Mouse (Mus musculus): ENCODE results near the gene Rars. TPM values are rescaled to one million over a fixed set of nuclear protein-coding genes. Genes with fewer than 3 reads are reported as not detected.
"Not testable (repeated sequence)": the region's sequence is repeated elsewhere in the genome, so short reads cannot be mapped to it uniquely, and the experiment has no call there.

Gene Rars
- polyA plus RNA-seq, 1 experiment from 2014 or later, result 64.5 TPM

DNA sequence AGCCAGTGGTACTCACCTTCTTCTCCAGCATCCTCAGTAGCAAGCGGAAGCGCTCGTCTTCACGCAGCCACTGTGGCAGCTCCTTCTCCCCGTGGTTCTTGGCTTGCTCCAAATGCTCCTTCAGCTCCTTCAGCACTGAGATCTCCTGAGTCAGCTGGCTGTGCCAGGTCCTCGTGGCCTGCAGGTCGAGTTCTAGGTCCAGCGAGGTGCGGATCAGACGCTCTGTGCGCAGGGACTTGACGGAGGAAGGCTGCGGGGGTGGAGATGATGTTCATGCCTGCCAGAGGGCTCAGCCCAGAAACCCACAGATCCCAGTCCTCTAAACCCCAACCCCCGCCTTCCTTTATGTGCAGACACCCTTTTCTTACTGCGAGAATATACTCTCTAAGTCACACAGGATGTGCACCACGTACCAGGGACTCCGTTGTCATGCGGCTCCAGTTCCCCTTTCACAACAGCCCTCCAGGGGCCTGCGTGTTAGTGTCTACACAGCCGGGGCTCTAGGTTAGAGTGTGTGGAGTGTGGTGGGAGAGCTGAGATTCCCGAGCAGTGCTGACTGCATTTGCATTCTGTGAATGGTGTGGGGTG, 7.5 kb upstream of the Rars start:
- no peak overlapping the region for H3K4me3 ChIP-seq (ENCODE audit: low read length)
- no peak overlapping the region for H3K9ac ChIP-seq (ENCODE audit: low read length)
- no peak overlapping the region for H3K27ac ChIP-seq (ENCODE audit: low read length)
- H3K4me1 ChIP-seq (ENCODE audit: control insufficient read depth, insufficient read depth, low read length), result peaks cover 6% of the 10 kb centered on the region
- H3K36me3 ChIP-seq (ENCODE audit: control insufficient read depth, insufficient read depth), result no peaks in the 10 kb centered on the region
- ATAC-seq (replicated peaks; ENCODE audit: extremely low read depth, insufficient read depth, low FRiP score), result no peak
- H3K9me3 ChIP-seq (replicated peaks; ENCODE audit: control insufficient read depth, low read length), result no peaks in the 10 kb centered on the region
- no peaks in the 10 kb centered on the region for H3K27me3 ChIP-seq (ENCODE audit: control insufficient read depth, insufficient read depth, low read length)
- 81% methylated on average over 21 of the region's 21 CpGs for WGBS
- no peak overlapping the region for H3K4me2 ChIP-seq (ENCODE audit: low read depth, low read length)

DNA sequence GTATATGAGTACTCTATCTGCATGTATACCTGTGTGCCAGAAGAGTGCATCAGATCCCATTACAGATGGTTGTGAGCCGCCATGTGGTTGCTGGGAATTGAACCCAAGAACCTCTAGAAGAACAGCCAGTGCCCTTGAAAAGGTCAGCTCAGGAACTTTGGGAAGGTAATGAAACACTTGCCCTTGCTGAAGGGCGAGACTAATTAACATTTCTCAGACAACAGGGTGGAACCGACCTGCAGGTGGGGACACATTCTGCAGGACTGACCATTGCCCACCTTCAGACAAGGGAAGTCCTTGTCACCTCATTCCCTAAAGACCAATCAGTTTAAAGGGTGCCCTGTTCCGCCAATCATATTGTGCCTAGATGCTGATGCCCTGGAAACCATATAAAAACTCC, 6.5 kb upstream of the Rars start:
- not testable (repeated sequence) for H3K4me2 ChIP-seq (ENCODE audit: low read depth, low read length); ATAC-seq (replicated peaks; ENCODE audit: extremely low read depth, insufficient read depth, low FRiP score); H3K27ac ChIP-seq (ENCODE audit: low read length); H3K9ac ChIP-seq (ENCODE audit: low read length); H3K4me3 ChIP-seq (ENCODE audit: low read length); H3K36me3 ChIP-seq (ENCODE audit: control insufficient read depth, insufficient read depth); H3K4me1 ChIP-seq (ENCODE audit: control insufficient read depth, insufficient read depth, low read length); H3K9me3 ChIP-seq (replicated peaks; ENCODE audit: control insufficient read depth, low read length); H3K27me3 ChIP-seq (ENCODE audit: control insufficient read depth, insufficient read depth, low read length)
- 87% methylated on average over 4 of the region's 4 CpGs for WGBS

DNA sequence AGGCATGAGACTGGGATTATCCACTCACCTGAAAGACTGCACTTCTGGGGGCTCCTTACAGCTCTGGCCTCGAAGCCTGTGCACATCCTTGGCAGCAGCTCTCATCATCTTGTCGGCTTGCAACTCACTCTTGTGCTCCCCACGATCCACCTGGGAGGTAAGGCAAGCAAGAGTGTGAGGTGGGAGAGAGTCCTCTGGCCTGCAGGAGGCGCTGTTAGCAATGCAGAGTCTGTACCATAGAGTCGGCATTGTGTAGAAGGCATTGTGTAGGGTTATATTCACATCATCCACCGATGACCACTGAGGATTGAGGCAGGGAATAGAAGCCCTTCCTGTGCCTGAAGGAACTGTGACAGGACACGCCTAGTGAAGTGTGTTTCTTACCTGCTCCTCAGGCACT, 6.0 kb upstream of the Rars start:
- no peaks in the 10 kb centered on the region for H3K9me3 ChIP-seq (replicated peaks; ENCODE audit: control insufficient read depth, low read length)
- no peaks in the 10 kb centered on the region for H3K27me3 ChIP-seq (ENCODE audit: control insufficient read depth, insufficient read depth, low read length)
- 76% methylated on average over 7 of the region's 7 CpGs for WGBS
- no peak overlapping the region for H3K4me2 ChIP-seq (ENCODE audit: low read depth, low read length)
- H3K4me1 ChIP-seq (ENCODE audit: control insufficient read depth, insufficient read depth, low read length), result peaks cover 6% of the 10 kb centered on the region
- H3K4me3 ChIP-seq (ENCODE audit: low read length), result no peak overlapping the region
- no peak overlapping the region for H3K27ac ChIP-seq (ENCODE audit: low read length)
- no peak overlapping the region for H3K9ac ChIP-seq (ENCODE audit: low read length)
- ATAC-seq (replicated peaks; ENCODE audit: extremely low read depth, insufficient read depth, low FRiP score), result no peak
- H3K36me3 ChIP-seq (ENCODE audit: control insufficient read depth, insufficient read depth), result no peaks in the 10 kb centered on the region

- Histone ChIP-seq H3K36me3 (ENCODE audit: control insufficient read depth, insufficient read depth) (no peaks in the 10 kb centered on the region), H3K27me3 (ENCODE audit: control insufficient read depth, insufficient read depth, low read length) (no peaks in the 10 kb centered on the region), H3K4me2 (ENCODE audit: low read depth, low read length) (peak overlapping the region; percentile 84), H3K4me1 (ENCODE audit: control insufficient read depth, insufficient read depth, low read length) (peaks cover 6% of the 10 kb centered on the region), H3K4me3 (ENCODE audit: low read length) (peak overlapping the region; percentile 49), H3K9ac (ENCODE audit: low read length) (peak overlapping the region; percentile 69), H3K9me3 (replicated peaks; ENCODE audit: control insufficient read depth, low read length) (no peaks in the 10 kb centered on the region), H3K27ac (ENCODE audit: low read length) (peak overlapping the region; percentile 3; the same call in 1 of the 2 replicates)
- 26% methylated on average over 28 of the region's 28 CpGs for WGBS
- ATAC-seq (replicated peaks; ENCODE audit: extremely low read depth, insufficient read depth, low FRiP score), result peak; percentile 88
Measured at GRCm38 (mm10) chr11:35838345-35839338, 4.3 kb upstream of the Rars start.

DNA sequence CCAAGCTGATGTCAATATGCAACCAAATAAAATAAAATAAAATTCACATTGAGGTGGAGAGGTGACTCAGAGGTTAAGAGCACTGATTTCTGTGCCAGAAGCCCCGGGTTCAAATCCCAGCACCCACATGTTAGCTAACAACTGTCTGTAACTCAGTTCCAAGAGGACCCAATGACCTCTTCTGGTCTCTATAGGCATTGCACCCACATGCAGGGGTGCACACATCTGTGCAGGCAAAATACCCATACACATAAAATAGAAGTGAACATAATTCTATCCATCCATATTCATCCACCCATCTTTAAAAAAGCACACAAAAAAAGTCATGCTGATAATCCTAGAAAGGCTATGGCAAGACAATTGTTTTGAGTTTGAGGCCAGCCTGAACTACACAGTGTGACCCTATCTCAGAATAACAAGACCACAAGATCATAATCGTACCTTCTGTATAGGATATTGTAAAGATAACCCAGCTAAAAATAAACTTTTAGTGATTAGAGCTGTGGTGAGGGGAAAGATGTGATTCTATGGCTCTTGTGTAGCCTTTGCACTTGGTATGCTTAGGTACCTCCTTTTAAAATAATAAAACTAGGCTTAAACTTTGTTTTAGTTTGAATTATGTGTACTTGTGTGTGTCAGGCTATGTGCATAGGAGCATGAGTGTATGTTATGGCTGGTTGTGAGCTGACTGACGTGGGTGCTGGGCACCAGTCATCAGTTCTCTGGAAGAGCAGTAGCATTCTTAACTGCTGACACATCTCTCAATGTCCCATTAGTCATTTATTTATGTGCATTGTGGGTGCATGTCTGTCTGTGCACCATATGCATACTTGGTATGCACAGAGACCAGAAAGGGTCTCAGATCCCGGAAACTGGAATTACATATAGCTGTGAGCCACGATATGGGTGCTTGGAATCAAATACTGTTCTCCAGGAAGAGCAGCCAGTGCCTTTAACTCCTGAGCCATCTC, 3.1 kb upstream of the Rars start:
- H3K36me3 ChIP-seq (ENCODE audit: control insufficient read depth, insufficient read depth), result no peaks in the 10 kb centered on the region
- H3K4me1 ChIP-seq (ENCODE audit: control insufficient read depth, insufficient read depth, low read length), result peaks cover 15% of the 10 kb centered on the region
- no peaks in the 10 kb centered on the region for H3K9me3 ChIP-seq (replicated peaks; ENCODE audit: control insufficient read depth, low read length)
- H3K4me2 ChIP-seq (ENCODE audit: low read depth, low read length), result peak overlapping the region; percentile 84
- ATAC-seq (replicated peaks; ENCODE audit: extremely low read depth, insufficient read depth, low FRiP score), result no peak
- no peak overlapping the region for H3K27ac ChIP-seq (ENCODE audit: low read length)
- peak overlapping the region; percentile 49 for H3K4me3 ChIP-seq (ENCODE audit: low read length)
- H3K9ac ChIP-seq (ENCODE audit: low read length), result no peak overlapping the region; the same call in 1 of the 2 replicates
- WGBS, result 63% methylated on average over 5 of the region's 5 CpGs
- H3K27me3 ChIP-seq (ENCODE audit: control insufficient read depth, insufficient read depth, low read length), result no peaks in the 10 kb centered on the region

DNA sequence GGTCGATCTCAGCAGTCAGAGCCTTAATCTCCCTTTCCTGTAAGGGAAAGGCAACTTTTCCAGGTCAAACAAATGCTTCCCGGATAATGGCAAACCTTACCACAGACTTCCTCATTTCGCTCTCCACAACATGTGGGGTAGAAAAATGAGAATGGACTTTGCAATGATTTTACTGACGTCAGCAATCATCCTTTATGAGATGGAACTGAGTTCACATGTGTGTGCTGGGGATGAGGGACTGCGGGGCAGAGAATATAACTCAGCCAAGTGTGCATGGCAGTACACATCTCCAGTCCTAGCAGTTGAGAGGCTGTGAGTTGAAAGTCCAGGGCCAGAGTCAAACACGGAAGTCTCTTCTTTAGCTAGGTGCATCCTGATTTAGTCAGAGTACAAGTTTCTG, 1.0 kb downstream of the Rars start:
- WGBS, result 70% methylated on average over 6 of the region's 6 CpGs
- peak overlapping the region; percentile 89 for H3K9ac ChIP-seq (ENCODE audit: low read length)
- no peak overlapping the region for H3K27ac ChIP-seq (ENCODE audit: low read length)
- H3K4me2 ChIP-seq (ENCODE audit: low read depth, low read length), result peak overlapping the region; percentile 87
- peaks cover 11% of the 10 kb centered on the region for H3K36me3 ChIP-seq (ENCODE audit: control insufficient read depth, insufficient read depth)
- no peak for ATAC-seq (replicated peaks; ENCODE audit: extremely low read depth, insufficient read depth, low FRiP score)
- H3K4me3 ChIP-seq (ENCODE audit: low read length), result peak overlapping the region; percentile 97
- H3K4me1 ChIP-seq (ENCODE audit: control insufficient read depth, insufficient read depth, low read length), result peaks cover 15% of the 10 kb centered on the region
- H3K27me3 ChIP-seq (ENCODE audit: control insufficient read depth, insufficient read depth, low read length), result no peaks in the 10 kb centered on the region
- H3K9me3 ChIP-seq (replicated peaks; ENCODE audit: control insufficient read depth, low read length), result no peaks in the 10 kb centered on the region

GRCm38 (mm10) chr11:35832139-35832538, 2.2 kb downstream of the Rars start:
- no peak overlapping the region for H3K27ac ChIP-seq (ENCODE audit: low read length)
- H3K27me3 ChIP-seq (ENCODE audit: control insufficient read depth, insufficient read depth, low read length), result no peaks in the 10 kb centered on the region
- no peaks in the 10 kb centered on the region for H3K9me3 ChIP-seq (replicated peaks; ENCODE audit: control insufficient read depth, low read length)
- H3K9ac ChIP-seq (ENCODE audit: low read length), result no peak overlapping the region
- 49% methylated on average over 4 of the region's 4 CpGs for WGBS
- no peak overlapping the region for H3K4me3 ChIP-seq (ENCODE audit: low read length)
- peaks cover 22% of the 10 kb centered on the region for H3K36me3 ChIP-seq (ENCODE audit: control insufficient read depth, insufficient read depth)
- no peak for ATAC-seq (replicated peaks; ENCODE audit: extremely low read depth, insufficient read depth, low FRiP score)
- H3K4me1 ChIP-seq (ENCODE audit: control insufficient read depth, insufficient read depth, low read length), result peaks cover 10% of the 10 kb centered on the region
- H3K4me2 ChIP-seq (ENCODE audit: low read depth, low read length), result no peak overlapping the region

- 91% methylated on average over 6 of the region's 6 CpGs for WGBS
- H3K36me3 ChIP-seq (ENCODE audit: control insufficient read depth, insufficient read depth), result peaks cover 53% of the 10 kb centered on the region
Measured at GRCm38 (mm10) chr11:35827714-35828113, 6.6 kb downstream of the Rars start.

More at GRCm38 (mm10) chr11:35827714-35828113, 6.6 kb downstream of the Rars start:
- H3K4me1 ChIP-seq (ENCODE audit: control insufficient read depth, insufficient read depth, low read length), result 0 out of 2 replicates have a peak, but pooled peaks cover 2% of the 10 kb centered on the region
- no peak overlapping the region for H3K4me3 ChIP-seq (ENCODE audit: low read length)
- no peak overlapping the region for H3K4me2 ChIP-seq (ENCODE audit: low read depth, low read length)
- H3K9ac ChIP-seq (ENCODE audit: low read length), result no peak overlapping the region
- H3K27me3 ChIP-seq (ENCODE audit: control insufficient read depth, insufficient read depth, low read length), result no peaks in the 10 kb centered on the region
- no peak overlapping the region for H3K27ac ChIP-seq (ENCODE audit: low read length)
- H3K9me3 ChIP-seq (replicated peaks; ENCODE audit: control insufficient read depth, low read length), result no peaks in the 10 kb centered on the region
- ATAC-seq (replicated peaks; ENCODE audit: extremely low read depth, insufficient read depth, low FRiP score), result no peak
